ENCODE assay signal across 7 mouse cellular contexts in the genomic region with DNA sequence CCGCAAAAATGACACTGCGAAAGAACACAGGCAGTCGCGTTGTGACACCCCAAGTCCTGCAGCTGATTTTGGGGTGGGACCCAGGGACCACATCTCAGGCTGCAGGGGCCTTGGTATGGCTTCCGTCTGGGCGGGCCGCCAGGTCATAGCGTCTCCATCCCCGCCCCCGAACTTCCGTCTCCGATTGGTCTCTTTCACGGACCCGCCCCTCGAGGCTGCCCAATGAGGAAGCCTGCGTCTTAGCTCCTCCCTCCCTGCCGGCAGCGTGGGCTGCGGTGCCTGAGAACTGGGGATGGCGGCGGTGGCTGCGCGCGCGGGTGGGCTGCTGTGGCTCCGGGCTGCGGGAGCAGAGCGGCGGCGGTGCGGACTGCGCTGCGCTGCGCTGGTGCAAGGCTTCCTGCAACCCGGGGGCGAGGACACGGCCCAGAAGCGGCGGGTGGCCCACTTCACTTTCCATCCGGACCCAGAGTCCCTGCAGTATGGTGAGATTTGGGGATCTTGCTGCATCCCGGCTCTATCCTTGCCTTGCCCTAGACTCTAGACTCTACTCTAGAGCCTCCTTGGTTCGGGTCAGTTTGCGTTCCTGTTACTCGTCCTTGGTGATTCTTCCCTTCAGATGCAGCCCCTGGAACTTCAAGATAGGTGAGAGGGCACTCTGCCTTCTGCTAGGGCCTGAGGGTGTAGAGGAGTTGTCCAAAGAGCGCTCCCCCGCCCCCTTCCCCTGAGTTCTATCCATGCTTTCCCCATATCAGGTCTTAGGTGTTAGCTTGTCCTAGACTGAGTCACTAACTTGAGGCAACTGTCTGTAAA. TPM values are rescaled to one million over a fixed set of nuclear protein-coding genes. Genes with fewer than 3 reads are reported as not detected.
DNase-seq lines count a peak whose midpoint lies in the region; ATAC-seq and TF ChIP-seq lines count a peak whose summit lies in the region.

A gene (plus strand): TSS at position 268 of the 810 bp plus-strand sequence.

- no peaks in the 10 kb centered on the region for H3K27me3 ChIP-seq in embryonic facial prominence, embryonic 10.5 days (replicated peaks; ENCODE audit: low read depth, poor library complexity, severe bottlenecking)
- H3K27me3 ChIP-seq in intestine, postnatal 0 days (replicated peaks; ENCODE audit: control insufficient read depth, insufficient read depth, low read length), result no peaks in the 10 kb centered on the region
- no peaks in the 10 kb centered on the region for H3K27me3 ChIP-seq in midbrain, embryonic 12.5 days
- H3K27me3 ChIP-seq in small intestine, adult 2 months (ENCODE audit: control insufficient read depth, insufficient read depth, low read length), result no peaks in the 10 kb centered on the region

- H3K4me2 ChIP-seq in intestine, postnatal 0 days (replicated peaks; ENCODE audit: low read depth), result peak within 1 kb of the TSS; percentile 95
- H3K4me2 ChIP-seq in midbrain, embryonic 12.5 days (replicated peaks), result peak within 1 kb of the TSS; percentile 68

- no peak; the same call in 1 of the 2 replicates for TF ChIP-seq POLR2A in small intestine, adult 2 months (IDR thresholded peaks at IDR 0.05; ENCODE audit: low read depth, low read length)

- TF ChIP-seq CTCF in intestine, postnatal 0 days (IDR thresholded peaks at IDR 0.05; ENCODE audit: low read depth), result no peak
- no peak for TF ChIP-seq CTCF in small intestine, adult 2 months (IDR thresholded peaks at IDR 0.05; ENCODE audit: extremely low read depth, insufficient read length, insufficient replicate concordance, low read depth, low read length)

- H3K9ac ChIP-seq in intestine, postnatal 0 days (ENCODE audit: low read depth, low read length), result peak within 1 kb of the TSS; percentile 57
- H3K9ac ChIP-seq in midbrain, embryonic 12.5 days (replicated peaks), result peak within 1 kb of the TSS; percentile 63

- WGBS in embryonic facial prominence, embryonic 10.5 days, result under 1% methylated on average over 46 of the region's 46 CpGs
- under 1% methylated on average over 44 of the region's 46 CpGs for WGBS in intestine, postnatal 0 days
- under 1% methylated on average over 46 of the region's 46 CpGs for WGBS in midbrain, embryonic 12.5 days
- 1% methylated on average over 46 of the region's 46 CpGs for WGBS in small intestine, adult 2 months

- H3K4me3 ChIP-seq in embryonic facial prominence, embryonic 10.5 days, result peak within 1 kb of the TSS; percentile 86
- H3K4me3 ChIP-seq in intestine, postnatal 0 days (ENCODE audit: low read depth, low read length), result peak within 1 kb of the TSS; percentile 72
- peak within 1 kb of the TSS; percentile 68 for H3K4me3 ChIP-seq in midbrain, embryonic 12.5 days
- peak within 1 kb of the TSS; percentile 93 for H3K4me3 ChIP-seq in small intestine, adult 2 months (ENCODE audit: low read depth, low read length)

- peak; percentile 99 for ATAC-seq in intestine, postnatal 0 days
- ATAC-seq in midbrain, embryonic 12.5 days (ENCODE audit: low FRiP score, low read depth), result peak; percentile 100

- peaks cover 6% of the 10 kb centered on the region for H3K4me1 ChIP-seq in embryonic facial prominence, embryonic 10.5 days
- H3K4me1 ChIP-seq in intestine, postnatal 0 days (replicated peaks; ENCODE audit: control insufficient read depth, insufficient read depth, low read length), result no peaks in the 10 kb centered on the region
- H3K4me1 ChIP-seq in midbrain, embryonic 12.5 days, result peaks cover 4% of the 10 kb centered on the region; the same call in 1 of the 2 replicates
- peaks cover 3% of the 10 kb centered on the region; the same call in 1 of the 2 replicates for H3K4me1 ChIP-seq in small intestine, adult 2 months (ENCODE audit: control insufficient read depth, insufficient read depth, insufficient read length, low read length)

- H3K9me3 ChIP-seq in embryonic facial prominence, embryonic 10.5 days, result no peaks in the 10 kb centered on the region
- H3K9me3 ChIP-seq in intestine, postnatal 0 days (ENCODE audit: control insufficient read depth), result no peaks in the 10 kb centered on the region
- no peaks in the 10 kb centered on the region for H3K9me3 ChIP-seq in midbrain, embryonic 12.5 days

- peak; percentile 97 for DNase-seq in adrenal gland, postnatal 10 days
- peak; percentile 96 for DNase-seq in embryonic facial prominence, embryonic 10.5 days (ENCODE audit: low spot score)
- peak; percentile 60 for DNase-seq in gonadal fat pad, adult 2 months (ENCODE audit: low read depth)
- peak; percentile 99 for DNase-seq in left cerebral cortex, postnatal 4 days

- intact Hi-C loops in left cerebral cortex, postnatal 4 days (cut with DNase I), result no loop called here

- no peaks in the 10 kb centered on the region; the same call in 1 of the 2 replicates for H3K36me3 ChIP-seq in embryonic facial prominence, embryonic 10.5 days (replicated peaks)
- H3K36me3 ChIP-seq in intestine, postnatal 0 days (ENCODE audit: control insufficient read depth, insufficient read depth), result no peaks in the 10 kb centered on the region
- no peaks in the 10 kb centered on the region for H3K36me3 ChIP-seq in midbrain, embryonic 12.5 days
- H3K36me3 ChIP-seq in small intestine, adult 2 months (ENCODE audit: control insufficient read depth, insufficient read depth, low read length), result no peaks in the 10 kb centered on the region

- peak within 1 kb of the TSS; percentile 83 for H3K27ac ChIP-seq in embryonic facial prominence, embryonic 10.5 days (replicated peaks)
- no peak within 1 kb of the TSS; the same call in 1 of the 2 replicates for H3K27ac ChIP-seq in intestine, postnatal 0 days (ENCODE audit: low read depth, low read length)
- H3K27ac ChIP-seq in midbrain, embryonic 12.5 days (replicated peaks), result no peak within 1 kb of the TSS
- no peak within 1 kb of the TSS for H3K27ac ChIP-seq in small intestine, adult 2 months (ENCODE audit: insufficient read depth, low read depth, low read length)

RNA-seq across cellular contexts. Expression of the gene that starts here (rescaled TPM):
- 100 to 1,000 TPM; 208 to 221 TPM for total RNA-seq in adrenal gland, postnatal 10 days (2021)
- polyA plus RNA-seq in embryonic facial prominence, embryonic 10.5 days (2016; fragmentation: Nextera tagmentation; extraction: Ambion mirVana), result 64.9 and 68.9 TPM in 2 replicates
- polyA plus RNA-seq in gonadal fat pad, adult 2 months (2012; rRNA removed), result 36.5 and 48.1 TPM in 2 replicates
- polyA plus RNA-seq in intestine, postnatal 0 days (2015; fragmentation: Nextera tagmentation; extraction: Ambion mirVana), result 6.2 and 7.4 TPM in 2 replicates
- total RNA-seq in left cerebral cortex, postnatal 4 days (2021), result 10 to 100 TPM; 27.7 to 29.6 TPM
- 40.7 and 42.0 TPM in 2 replicates for polyA plus RNA-seq in midbrain, embryonic 12.5 days (2016; fragmentation: Nextera tagmentation; extraction: Ambion mirVana)
- polyA plus RNA-seq in small intestine, adult 2 months (2012; rRNA removed), result 2.3 and 3.2 TPM in 2 replicates

Comparison
In these comparisons a context has a peak if more than half of its experiments do, and no peak if none do; other contexts are left out.
1. RNA of the gene that starts here (total RNA-seq): 208 to 221 TPM in adrenal gland, postnatal 10 days; 27.7 to 29.6 TPM in left cerebral cortex, postnatal 4 days; every median in the first group is over 4 times any median in the second.
2. Peak in every context shown above with its lines, with median percentiles within 50 percentile points of each other: DNase-seq and H3K4me3 ChIP-seq.